Mouse (Mus musculus) heart, postnatal 0 days (tissue): ENCODE measurements around the gene Chmp6. TPM values are rescaled to one million over a fixed set of nuclear protein-coding genes. Genes with fewer than 3 reads are reported as not detected.

Experiments
- ATAC-seq: fragments of 200-750 bp; cut with Nextera tagmentation; 2 replicates; pipeline ENCODE4 v1.8.0; 2017; ENCODE audit warnings: low read depth, moderate number of reproducible peaks, moderate library complexity; ENCODE audit not compliant: insufficient read depth
- DNase-seq: peaks from one replicate; pipeline ENCODE4 v3.0.0-alpha.2; 2016; ENCODE audit warnings: low spot score
- H3K27ac ChIP-seq: fragments of 300-500 bp; sonication (generic); 2 replicates; pipeline ENCODE4 v1.5.1; 2014; ENCODE audit warnings: low read depth, mild to moderate bottlenecking
- H3K27me3 ChIP-seq: fragments of 300-500 bp; sonication (generic); 2 replicates; pipeline ENCODE4 v1.6.1; 2014; ENCODE audit warnings: low read length, mixed read lengths; ENCODE audit not compliant: control insufficient read depth, insufficient read depth
- H3K36me3 ChIP-seq: fragments of 300-500 bp; sonication (generic); replicated peaks from 2 replicates; pipeline ENCODE4 v1.6.1; 2014; ENCODE audit warnings: low read length, mixed read lengths; ENCODE audit not compliant: control insufficient read depth, insufficient read depth
- H3K4me1 ChIP-seq: fragments of 300-500 bp; sonication (generic); 2 replicates; pipeline ENCODE4 v1.6.1; 2014; ENCODE audit warnings: antibody characterized with exemption; ENCODE audit not compliant: control insufficient read depth, insufficient read depth
- H3K4me2 ChIP-seq: fragments of 300-500 bp; sonication (generic); 2 replicates; pipeline ENCODE4 v1.6.1; 2014; ENCODE audit warnings: low read depth, mild to moderate bottlenecking, low read length, moderate library complexity
- H3K4me3 ChIP-seq: fragments of 300-500 bp; sonication (generic); 2 replicates; pipeline ENCODE4 v1.5.1; 2014; ENCODE audit warnings: low read depth, low read length
- H3K9ac ChIP-seq: fragments of 300-500 bp; sonication (generic); replicated peaks from 2 replicates; pipeline ENCODE4 v1.6.1; 2014; ENCODE audit warnings: low read depth, low read length, mixed read lengths
- H3K9me3 ChIP-seq: fragments of 300-500 bp; sonication (generic); replicated peaks from 2 replicates; pipeline ENCODE4 v1.6.1; 2016; ENCODE audit warnings: low read length; ENCODE audit not compliant: control insufficient read depth
- CTCF ChIP-seq: IDR thresholded peaks from 2 replicates; pipeline ENCODE4 v1.5.1; 2016; ENCODE audit warnings: antibody characterized with exemption, control low read depth, low read depth
- EP300 ChIP-seq: IDR thresholded peaks from 2 replicates; pipeline ENCODE4 v1.6.1; 2016; ENCODE audit warnings: antibody characterized with exemption, low read depth
- WGBS: fragments of 180-500 bp; shearing (Covaris S2); extraction: QIAGEN DNeasy Blood & Tissue Kit; methylation state at CpG from one replicate; pipeline ENCODE4 v1.1.7; 2014; 5-methylcytosine and 5-hydroxymethylcytosine counted together
- polyA plus RNA-seq: library from polyadenylated mRNA; unstranded; fragments of >200 nt; fragmentation: Nextera tagmentation; extraction: Ambion mirVana; gene quantifications from 2 replicates; pipeline ENCODE4 v1.2.1, GENCODE M21; 2015
- total RNA-seq: library from RNA; depleted of rRNA; stranded (reverse); fragments of >200 nt; gene quantifications from 2 replicates; pipeline ENCODE4 v1.2.3, GENCODE M21; 2014; ENCODE audit warnings: low replicate concordance

Gene Chmp6
- total and polyA plus RNA-seq, 2 experiments from 2014 or later = 57.7 to 65.2 TPM

- Histone ChIP-seq H3K36me3 (no peaks in the 10 kb centered on the region), H3K4me2 (no peak overlapping the region), H3K27me3 (0 out of 2 replicates have a peak, but pooled peaks cover 4% of the 10 kb centered on the region), H3K4me1 (no peaks in the 10 kb centered on the region), H3K9ac (no peak overlapping the region), H3K27ac (no peak overlapping the region), H3K4me3 (no peak overlapping the region), H3K9me3 (no peaks in the 10 kb centered on the region)
- TF ChIP-seq CTCF = no peak
- no peak for TF ChIP-seq EP300
- DNase-seq = no peak
- 50% methylated on average over 12 of the region's 12 CpGs for WGBS
- ATAC-seq = no peak
Measured at GRCm38 (mm10) chr11:119937216-119937615, 24.0 kb downstream of the Chmp6 start.

GRCm38 (mm10) chr11:119937772-119938502 lies 24.7 kb downstream of the Chmp6 start:
- H3K27me3 ChIP-seq = 0 out of 2 replicates have a peak, but pooled peaks cover 4% of the 10 kb centered on the region
- H3K9me3 ChIP-seq = no peaks in the 10 kb centered on the region
- no peak for TF ChIP-seq EP300
- no peak for TF ChIP-seq CTCF
- 64% methylated on average over 19 of the region's 19 CpGs for WGBS
- H3K9ac ChIP-seq = no peak overlapping the region
- H3K4me3 ChIP-seq = no peak overlapping the region
- no peak overlapping the region for H3K4me2 ChIP-seq
- no peaks in the 10 kb centered on the region for H3K36me3 ChIP-seq
- no peak overlapping the region for H3K27ac ChIP-seq
- ATAC-seq (no peak), DNase-seq (no peak)
- no peaks in the 10 kb centered on the region for H3K4me1 ChIP-seq

GRCm38 (mm10) chr11:119939073-119939710 lies 26.0 kb downstream of the Chmp6 start:
- no peaks in the 10 kb centered on the region for H3K36me3 ChIP-seq
- no peak overlapping the region for H3K9ac ChIP-seq
- H3K27me3 ChIP-seq = 0 out of 2 replicates have a peak, but pooled peaks cover 4% of the 10 kb centered on the region
- H3K4me3 ChIP-seq = no peak overlapping the region
- H3K27ac ChIP-seq = no peak overlapping the region
- H3K4me1 ChIP-seq = no peaks in the 10 kb centered on the region
- no peak for DNase-seq
- 79% methylated on average over 8 of the region's 8 CpGs for WGBS
- TF ChIP-seq EP300 (no peak), CTCF (no peak)
- no peak overlapping the region for H3K4me2 ChIP-seq
- H3K9me3 ChIP-seq = no peaks in the 10 kb centered on the region
- no peak for ATAC-seq

DNA sequence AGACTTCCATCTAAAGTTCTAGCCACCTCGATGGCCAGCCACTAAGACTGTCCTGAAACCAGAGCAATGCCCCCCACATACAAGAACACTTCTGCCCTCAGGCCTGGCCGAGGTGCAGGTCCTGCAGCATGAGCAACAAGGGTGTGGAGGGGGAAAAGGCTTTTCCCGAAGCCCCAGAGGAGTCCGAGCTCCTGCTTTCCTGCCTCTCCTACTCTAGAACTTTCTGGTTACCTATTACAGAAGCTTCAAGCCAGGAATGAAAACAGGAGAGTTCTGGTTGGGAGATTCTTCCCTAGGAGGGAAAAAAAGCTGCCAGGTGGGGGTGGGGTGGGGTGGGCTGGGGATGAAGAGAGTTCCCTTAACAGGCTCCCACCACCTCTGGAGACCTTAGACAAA lies 26.5 kb downstream of the Chmp6 start:
- Histone ChIP-seq H3K36me3 (no peaks in the 10 kb centered on the region), H3K27me3 (0 out of 2 replicates have a peak, but pooled peaks cover 4% of the 10 kb centered on the region), H3K4me2 (no peak overlapping the region), H3K4me3 (no peak overlapping the region), H3K4me1 (no peaks in the 10 kb centered on the region), H3K9ac (no peak overlapping the region), H3K9me3 (no peaks in the 10 kb centered on the region), H3K27ac (no peak overlapping the region)
- DNase-seq = no peak
- no peak for ATAC-seq
- no peak for TF ChIP-seq CTCF
- no peak for TF ChIP-seq EP300
- WGBS = 67% methylated on average over 4 of the region's 4 CpGs

GRCm38 (mm10) chr11:119940142-119940541 lies 26.9 kb downstream of the Chmp6 start:
- Histone ChIP-seq H3K4me2 (no peak overlapping the region), H3K27me3 (0 out of 2 replicates have a peak, but pooled peaks cover 4% of the 10 kb centered on the region), H3K4me1 (0 out of 2 replicates have a peak, but pooled peaks cover 2% of the 10 kb centered on the region), H3K27ac (no peak overlapping the region), H3K9ac (no peak overlapping the region), H3K9me3 (no peaks in the 10 kb centered on the region), H3K36me3 (no peaks in the 10 kb centered on the region), H3K4me3 (no peak overlapping the region)
- WGBS = 77% methylated on average over 11 of the region's 11 CpGs
- TF ChIP-seq EP300 (no peak), CTCF (no peak)
- ATAC-seq (no peak), DNase-seq (no peak)
